In genomic region chr14:60856913-60857300, GRCm38 (mm10) we compare ENCODE assay signal across 17 mouse cellular contexts.
DNase-seq lines count a peak whose midpoint lies in the region; ATAC-seq lines count a peak whose summit lies in the region.
"Had no signal": no experiment of that assay in that cellular context is flagged by ENCODE, and none has a peak within 500 bp of the region (broad histone marks: within the 10 kb centered on the region; RNA-seq: fewer than 3 reads in every experiment).

No protein-coding gene starts in this region.

- H3K4me1 ChIP-seq in heart, embryonic 12.5 days (replicated peaks), result peaks cover 43% of the 10 kb centered on the region
- H3K4me1 ChIP-seq in kidney, embryonic 16.5 days (ENCODE audit: insufficient read depth, low read length), result peaks cover 20% of the 10 kb centered on the region
- H3K4me1 ChIP-seq in intestine, embryonic 16.5 days (ENCODE audit: control insufficient read depth, insufficient read depth, low read length), result peaks cover 12% of the 10 kb centered on the region; the same call in 1 of the 2 replicates
- H3K4me1 ChIP-seq in stomach, embryonic 15.5 days, result peaks cover 5% of the 10 kb centered on the region; the same call in 1 of the 2 replicates
- H3K4me1 ChIP-seq: forebrain, embryonic 13.5 days; hindbrain, embryonic 15.5 days; liver, embryonic 15.5 days; midbrain, embryonic 13.5 days had no signal

- H3K9ac ChIP-seq in heart, embryonic 12.5 days, result no peak overlapping the region
- 0 out of 2 replicates have a peak overlapping the region, but pooled peaks have one; percentile 22 for H3K9ac ChIP-seq in kidney, embryonic 16.5 days (replicated peaks; ENCODE audit: low read length)
- H3K9ac ChIP-seq in intestine, embryonic 16.5 days (ENCODE audit: low read depth, low read length), result no peak overlapping the region
- H3K9ac ChIP-seq in stomach, embryonic 15.5 days, result no peak overlapping the region
- H3K9ac ChIP-seq: forebrain, embryonic 13.5 days; hindbrain, embryonic 15.5 days; liver, embryonic 15.5 days; midbrain, embryonic 13.5 days had no signal

- peaks cover 8% of the 10 kb centered on the region for H3K36me3 ChIP-seq in heart, embryonic 12.5 days
- peaks cover 3% of the 10 kb centered on the region; the same call in 1 of the 2 replicates for H3K36me3 ChIP-seq in kidney, embryonic 16.5 days (ENCODE audit: insufficient read depth, low read length)
- H3K36me3 ChIP-seq in intestine, embryonic 16.5 days (ENCODE audit: control insufficient read depth, insufficient read depth, low read length), result 0 out of 2 replicates have a peak, but pooled peaks cover 2% of the 10 kb centered on the region
- no peaks in the 10 kb centered on the region for H3K36me3 ChIP-seq in stomach, embryonic 15.5 days

- WGBS in heart, embryonic 12.5 days, result 33% methylated on average over 7 of the region's 7 CpGs
- WGBS in kidney, embryonic 16.5 days, result 34% methylated on average over 7 of the region's 7 CpGs
- WGBS in intestine, embryonic 16.5 days, result 43% methylated on average over 7 of the region's 7 CpGs
- WGBS in stomach, embryonic 15.5 days, result 40% methylated on average over 7 of the region's 7 CpGs

- H3K9me3 ChIP-seq in heart, embryonic 12.5 days (replicated peaks), result no peaks in the 10 kb centered on the region
- H3K9me3 ChIP-seq in kidney, embryonic 16.5 days (ENCODE audit: low read length), result no peaks in the 10 kb centered on the region
- no peaks in the 10 kb centered on the region for H3K9me3 ChIP-seq in intestine, embryonic 16.5 days (ENCODE audit: control insufficient read depth, low read length)
- no peaks in the 10 kb centered on the region for H3K9me3 ChIP-seq in stomach, embryonic 15.5 days
- H3K9me3 ChIP-seq: forebrain, embryonic 13.5 days; hindbrain, embryonic 15.5 days; liver, embryonic 15.5 days; midbrain, embryonic 13.5 days had no signal

- no peaks in the 10 kb centered on the region for H3K27me3 ChIP-seq in heart, embryonic 12.5 days (replicated peaks)
- no peaks in the 10 kb centered on the region for H3K27me3 ChIP-seq in kidney, embryonic 16.5 days (ENCODE audit: insufficient read depth, low read length)
- no peaks in the 10 kb centered on the region for H3K27me3 ChIP-seq in intestine, embryonic 16.5 days (replicated peaks; ENCODE audit: control insufficient read depth, insufficient read depth, low read length)
- H3K27me3 ChIP-seq in stomach, embryonic 15.5 days (replicated peaks), result no peaks in the 10 kb centered on the region
- H3K27me3 ChIP-seq: forebrain, embryonic 13.5 days; hindbrain, embryonic 15.5 days; liver, embryonic 15.5 days; midbrain, embryonic 13.5 days had no signal

- no peak overlapping the region for H3K4me3 ChIP-seq in heart, embryonic 12.5 days
- no peak overlapping the region for H3K4me3 ChIP-seq in kidney, embryonic 16.5 days (ENCODE audit: low read length)
- no peak overlapping the region for H3K4me3 ChIP-seq in intestine, embryonic 16.5 days (ENCODE audit: low read length)
- no peak overlapping the region for H3K4me3 ChIP-seq in stomach, embryonic 15.5 days (replicated peaks)
- H3K4me3 ChIP-seq: forebrain, embryonic 13.5 days; hindbrain, embryonic 15.5 days; liver, embryonic 15.5 days; midbrain, embryonic 13.5 days had no signal

- H3K27ac ChIP-seq in heart, embryonic 12.5 days (ENCODE audit: poor library complexity, severe bottlenecking), result peak overlapping the region; percentile 78
- peak overlapping the region; percentile 58; the same call in 1 of the 2 replicates for H3K27ac ChIP-seq in kidney, embryonic 16.5 days (ENCODE audit: low read length)
- H3K27ac ChIP-seq in intestine, embryonic 16.5 days (ENCODE audit: low read length), result peak overlapping the region; percentile 65
- peak overlapping the region; percentile 49 for H3K27ac ChIP-seq in stomach, embryonic 15.5 days
- H3K27ac ChIP-seq: forebrain, embryonic 13.5 days; hindbrain, embryonic 15.5 days; liver, embryonic 15.5 days; midbrain, embryonic 13.5 days had no signal

- DNase-seq in heart, adult 18-20 months, result no peak
- DNase-seq in kidney, postnatal 25 days, result no peak
- no peak for DNase-seq in frontal cortex, postnatal 25 days (ENCODE audit: low spot score in 2 of 2)
- DNase-seq: adrenal gland, postnatal 10 days; B cell, adult 2 months; cerebellum, adult 11 months; cerebellum, postnatal 14 days; kidney, adult 2 months; right cerebral cortex, postnatal 25 days had no signal

- peak overlapping the region; percentile 31 for H3K4me2 ChIP-seq in heart, embryonic 12.5 days
- no peak overlapping the region for H3K4me2 ChIP-seq in kidney, embryonic 16.5 days (replicated peaks; ENCODE audit: low read depth, low read length)
- no peak overlapping the region for H3K4me2 ChIP-seq in intestine, embryonic 16.5 days (ENCODE audit: low read depth, low read length)
- no peak overlapping the region for H3K4me2 ChIP-seq in stomach, embryonic 15.5 days
- H3K4me2 ChIP-seq: forebrain, embryonic 13.5 days; hindbrain, embryonic 15.5 days; liver, embryonic 15.5 days; midbrain, embryonic 13.5 days had no signal

- no peak for ATAC-seq in heart, embryonic 12.5 days (ENCODE audit: insufficient number of reproducible peaks, low FRiP score)
- no peak for ATAC-seq in kidney, embryonic 16.5 days (ENCODE audit: low FRiP score, low TSS enrichment)
- ATAC-seq in intestine, embryonic 16.5 days, result no peak
- peak; percentile 37; the same call in 1 of the 2 replicates for ATAC-seq in stomach, embryonic 15.5 days (ENCODE audit: insufficient read depth, low FRiP score, low read depth)
- ATAC-seq: forebrain, embryonic 13.5 days; midbrain, embryonic 13.5 days had no signal
